Mouse (Mus musculus) spleen, adult 18-20 months (tissue): ENCODE data around the gene Itsn2.
"Not testable (repeated sequence)": the region's sequence is repeated elsewhere in the genome, so short reads cannot be mapped to it uniquely, and the experiment has no call there.

ENCODE experiments used
- DNase-seq, 2 experiments: peaks; one replicate each; pipeline ENCODE4 v3.0.0; 2022; ENCODE audit warnings: mixed read lengths in 2 of 2

The Itsn2 gene

DNA sequence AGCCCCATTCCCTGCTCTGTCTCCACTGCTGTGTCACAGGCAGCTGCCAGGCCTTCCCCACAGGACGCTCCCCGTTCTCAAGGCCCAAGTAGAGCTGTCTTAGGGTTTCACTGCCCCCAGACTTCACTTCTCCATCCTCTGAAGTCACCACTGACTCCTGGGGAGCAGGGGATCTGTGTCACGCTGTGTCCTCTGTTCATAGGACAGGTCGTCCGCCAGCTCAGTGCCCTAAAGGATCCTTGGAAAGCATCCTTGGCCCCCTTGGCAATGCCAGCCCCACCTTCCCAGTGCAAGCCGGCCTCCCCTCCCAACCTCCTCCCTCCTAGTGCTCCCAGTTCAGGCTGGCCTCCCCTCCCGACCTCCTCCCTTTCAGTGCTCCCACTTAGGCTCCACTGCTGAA lies 117.5 kb downstream of the Itsn2 start:
- no peak for DNase-seq

DNA sequence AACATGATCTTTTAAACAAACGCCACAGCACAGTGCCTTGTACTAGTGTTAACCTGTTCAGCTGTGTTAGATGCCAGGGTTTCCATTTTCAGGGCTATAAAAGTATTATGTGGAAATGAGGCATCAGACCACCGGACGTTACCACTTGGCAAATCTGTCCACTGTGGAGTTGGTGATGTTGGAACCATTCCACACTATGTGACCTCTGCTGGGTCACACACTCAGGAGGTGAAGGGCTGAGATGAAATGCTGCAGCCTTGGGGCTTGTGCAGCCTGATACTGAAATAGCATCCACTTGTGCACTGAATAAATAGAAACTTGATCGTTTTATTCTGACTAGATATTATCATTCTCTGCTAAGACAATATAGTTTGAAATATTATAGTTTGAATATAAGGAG lies 120.9 kb downstream of the Itsn2 start:
- DNase-seq: no peak

DNA sequence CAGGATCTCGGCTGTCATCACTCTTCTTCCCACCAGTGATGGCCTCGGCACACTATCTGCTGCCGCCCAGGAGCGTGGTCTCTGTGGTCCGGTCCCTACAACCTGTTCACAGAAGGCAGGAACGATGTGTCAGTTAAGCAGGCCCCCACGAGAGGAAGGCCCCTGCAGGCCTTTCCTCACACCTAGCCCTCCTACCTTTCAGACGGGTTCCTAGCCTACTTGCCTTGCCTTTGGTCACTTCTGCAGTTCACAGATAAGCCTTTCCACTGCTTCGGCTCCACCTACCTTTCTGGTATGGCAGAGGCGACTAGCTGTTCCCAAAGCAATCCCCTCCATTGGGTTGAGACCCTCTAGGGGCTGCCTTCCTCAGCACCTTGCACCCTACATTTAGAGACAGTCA lies 123.2 kb downstream of the Itsn2 start:
- no peak for DNase-seq

DNA sequence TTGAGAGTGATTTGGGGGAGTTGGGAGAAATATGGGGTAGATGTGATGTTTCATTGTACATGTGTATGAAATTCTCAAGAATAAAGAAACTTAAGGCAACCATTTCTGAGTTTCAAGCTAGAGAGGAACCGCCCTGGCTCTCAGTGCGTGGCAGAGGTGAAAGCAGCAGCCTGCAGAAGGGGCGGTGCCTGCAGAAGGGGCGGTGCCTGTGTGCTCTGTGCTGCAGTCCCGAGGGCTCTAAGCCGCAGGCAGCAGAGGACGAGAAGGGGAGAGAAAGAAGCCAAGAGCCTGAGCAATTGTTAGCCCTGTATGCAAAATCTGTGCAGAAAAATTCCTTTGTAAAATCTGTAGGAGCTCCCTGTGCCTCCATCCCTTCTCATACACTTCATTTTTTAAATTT lies 125.0 kb downstream of the Itsn2 start:
- DNase-seq: peak in 1 of 2 experiments; percentile 38

DNA sequence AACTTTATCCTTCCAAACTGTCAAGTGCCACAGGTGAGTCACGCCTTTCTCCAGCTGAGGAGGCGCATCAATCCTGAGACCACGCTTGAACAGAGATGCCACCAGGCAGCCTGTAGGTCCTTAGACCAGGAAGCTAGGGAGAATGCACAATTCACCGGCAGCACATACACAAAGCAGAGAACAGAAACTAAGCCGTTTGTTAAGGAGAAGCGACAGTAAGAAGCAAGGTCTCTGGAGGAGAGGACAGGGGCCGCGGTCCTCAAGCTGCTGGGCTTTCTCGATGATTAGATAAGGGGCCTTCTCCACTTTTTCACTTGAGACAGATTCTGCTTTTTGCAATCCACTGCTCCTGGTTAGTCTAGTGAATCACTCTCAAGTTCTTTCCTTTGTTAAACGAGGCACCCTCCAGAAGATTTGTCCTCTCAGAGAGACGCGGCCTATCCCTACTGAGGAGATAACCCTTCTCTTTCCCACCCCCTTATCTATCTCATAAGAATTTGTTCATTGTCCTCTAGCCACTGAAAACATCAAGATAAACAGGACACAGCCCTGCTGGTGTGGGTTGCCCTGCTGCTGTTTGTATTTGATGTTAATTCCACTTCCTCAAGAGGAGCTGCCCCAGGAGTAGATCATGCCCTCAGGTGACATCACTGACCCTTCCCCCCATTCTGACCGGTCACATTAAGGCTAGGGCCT lies 126.8 kb downstream of the Itsn2 start:
- DNase-seq: no peak

DNA sequence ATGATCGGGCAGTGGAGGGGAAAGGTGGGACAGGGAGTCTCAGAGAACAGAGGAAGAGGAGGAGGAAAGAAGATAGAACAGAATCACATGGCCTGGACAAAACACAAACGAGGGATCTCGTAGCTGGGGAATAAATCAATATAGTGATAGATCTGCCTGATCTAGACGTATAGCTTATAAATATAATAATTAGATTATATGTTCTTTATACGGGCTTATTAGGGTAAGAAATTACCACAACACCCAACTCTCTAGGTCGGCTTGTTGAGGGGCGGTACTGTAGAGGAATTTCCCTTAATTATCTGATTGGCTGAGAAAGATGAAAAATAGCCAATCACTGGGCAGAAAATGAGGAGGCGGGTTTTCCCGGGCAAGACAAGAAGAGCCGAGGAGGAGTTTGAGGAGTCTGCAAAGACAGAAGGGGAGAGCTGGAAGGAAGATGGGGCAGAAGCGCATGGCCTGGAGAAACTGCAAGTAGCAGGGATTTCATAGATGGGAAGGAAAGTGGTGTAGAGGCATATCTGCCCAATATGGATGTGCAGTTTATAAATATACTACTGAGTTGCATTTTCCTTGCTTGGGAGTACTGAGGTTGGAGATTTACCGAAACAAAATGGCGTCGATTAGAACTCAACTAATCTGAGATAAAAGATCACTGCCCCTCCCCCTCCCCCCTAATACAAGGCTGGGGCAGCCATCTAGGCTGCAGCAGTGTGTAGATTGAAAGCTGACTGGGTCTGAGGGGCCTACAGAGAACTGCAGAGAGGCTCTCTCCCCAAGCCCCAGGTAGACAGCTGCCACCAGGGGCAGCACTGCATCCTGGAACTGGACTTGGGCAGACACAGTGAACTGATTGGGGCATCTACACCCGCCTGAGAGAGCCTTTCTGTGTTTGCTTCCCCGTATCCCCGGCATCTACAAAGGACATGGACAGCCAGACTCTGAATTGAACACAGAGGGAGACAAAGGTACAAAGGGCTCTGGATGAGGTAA lies 127.6 kb downstream of the Itsn2 start:
- no peak for DNase-seq

DNA sequence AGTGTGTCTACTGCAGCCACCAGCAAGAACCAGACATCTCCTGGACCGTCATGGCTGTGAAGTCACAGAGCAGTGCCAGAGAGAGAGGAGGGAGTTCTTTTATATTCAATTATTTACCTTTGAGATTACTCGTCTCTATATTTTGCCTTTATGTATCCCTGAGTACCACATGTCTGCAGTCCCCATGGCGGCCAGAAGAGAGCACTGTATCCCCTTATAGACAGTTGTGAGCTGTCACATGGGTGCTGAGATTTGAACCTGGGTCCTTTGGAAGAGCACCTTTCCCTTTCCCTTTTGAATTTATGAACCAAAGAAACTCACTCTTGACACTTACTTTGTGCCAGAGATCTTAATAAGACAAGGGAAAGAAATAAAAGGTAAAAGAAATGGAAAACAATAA lies 136.7 kb downstream of the Itsn2 start:
- no peak for DNase-seq

DNA sequence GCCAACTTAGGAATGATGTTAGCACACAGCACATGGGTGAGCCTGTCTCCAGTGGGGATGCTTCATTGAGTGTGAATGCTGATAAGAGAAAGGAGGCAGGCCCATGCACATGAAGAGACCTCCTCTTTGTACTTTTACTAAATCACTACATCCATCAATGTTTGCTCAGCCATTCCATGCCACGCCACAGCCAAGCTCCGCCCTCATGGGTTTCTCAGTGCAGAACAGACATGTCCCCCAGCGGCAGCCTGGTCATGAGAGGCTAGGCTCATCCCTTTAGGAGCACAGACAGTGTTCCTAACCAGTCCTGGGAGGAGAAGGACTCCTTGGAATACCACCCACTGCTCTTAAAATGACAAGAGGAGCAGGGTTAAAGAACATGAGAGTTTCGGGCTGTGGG lies 139.2 kb downstream of the Itsn2 start:
- DNase-seq: no peak

DNA sequence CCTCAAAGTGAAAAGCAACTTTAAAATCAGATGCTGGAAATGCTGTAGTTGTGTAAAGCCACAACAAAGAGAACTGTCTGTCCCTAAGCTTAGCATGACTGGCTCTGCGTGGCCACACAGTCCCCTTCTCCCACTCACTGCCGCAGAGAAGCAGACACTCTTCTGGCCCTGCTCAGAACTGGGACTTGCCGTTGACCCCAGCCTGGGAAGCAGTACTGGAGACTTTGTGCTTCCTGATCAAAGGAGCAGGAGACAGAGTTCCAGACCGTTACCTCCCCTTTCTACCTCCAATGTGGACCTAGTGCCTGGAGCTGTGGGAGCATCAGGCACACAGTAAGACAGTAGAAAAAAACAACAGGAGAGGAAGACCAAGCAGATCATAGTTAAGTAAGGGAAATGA lies 139.9 kb downstream of the Itsn2 start:
- no peak for DNase-seq

DNA sequence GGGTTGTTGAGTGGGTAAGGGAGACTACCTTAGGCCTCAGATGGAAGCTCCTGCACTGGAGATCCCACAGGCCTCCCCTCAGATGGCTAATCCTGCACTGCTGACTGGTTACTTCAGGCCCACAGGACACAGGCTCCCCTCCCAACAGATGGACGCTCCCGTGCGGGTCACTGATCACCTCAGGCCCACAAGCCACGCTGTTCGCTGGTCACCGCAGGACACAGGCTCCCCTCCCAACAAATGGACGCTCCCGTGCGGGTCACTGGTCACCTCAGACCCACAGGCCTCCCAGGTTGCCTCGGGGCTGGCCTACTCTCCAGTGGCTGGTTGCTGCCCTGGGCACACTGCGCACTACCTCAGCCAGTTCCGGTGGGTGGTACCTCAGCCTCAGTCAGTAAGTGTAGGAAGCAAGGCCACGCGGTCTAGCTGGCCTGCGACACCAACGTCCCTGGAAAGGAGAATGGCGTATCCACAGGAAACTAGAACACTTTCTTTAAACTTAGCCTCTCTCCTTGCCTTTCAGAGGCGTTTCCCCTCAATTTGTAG lies 145.7 kb downstream of the Itsn2 start, which contains the start of gene Fam228a:
Fam228a (minus strand) TSS at position 400 of the 546 bp plus-strand sequence.
- DNase-seq: no peak

DNA sequence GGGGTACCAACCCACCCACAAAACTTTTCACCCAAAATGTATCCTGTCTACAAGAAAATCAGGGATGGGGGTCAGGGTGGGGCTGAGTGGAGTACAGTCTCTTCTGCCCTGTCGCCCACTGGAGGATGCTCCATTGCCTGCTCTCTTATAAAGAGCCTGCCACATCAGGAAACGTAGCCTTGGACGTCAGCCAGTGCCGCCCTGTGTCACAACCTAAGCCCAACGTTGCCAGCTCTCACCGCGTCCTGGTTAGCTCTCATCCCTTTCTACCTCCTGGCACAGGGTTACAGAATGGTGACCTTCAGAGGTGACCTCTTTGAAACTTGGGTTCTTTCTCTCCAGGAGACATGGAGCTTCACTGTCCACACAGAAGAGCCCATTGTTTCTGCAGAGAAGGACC lies 148.4 kb downstream of the Itsn2 start:
- DNase-seq: no peak

DNA sequence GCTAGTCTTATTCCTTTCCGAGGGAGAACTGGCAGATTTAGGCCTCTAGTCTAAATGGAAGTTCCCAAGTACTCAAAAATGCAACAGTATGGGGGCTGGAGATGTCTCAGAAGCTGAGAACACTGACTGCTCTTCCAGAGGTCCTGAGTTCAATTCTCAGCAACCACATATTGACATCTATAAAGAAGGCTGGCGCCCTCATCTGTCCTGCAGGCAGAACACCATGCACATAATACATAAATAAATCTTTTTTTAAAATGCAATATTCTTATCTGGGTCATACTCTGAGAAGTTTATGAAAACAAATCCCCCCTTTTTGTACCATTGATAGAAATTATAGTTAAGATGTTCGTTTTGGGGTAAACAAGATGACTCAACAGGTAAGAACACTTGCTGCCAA lies 149.7 kb downstream of the Itsn2 start:
- no peak for DNase-seq

DNA sequence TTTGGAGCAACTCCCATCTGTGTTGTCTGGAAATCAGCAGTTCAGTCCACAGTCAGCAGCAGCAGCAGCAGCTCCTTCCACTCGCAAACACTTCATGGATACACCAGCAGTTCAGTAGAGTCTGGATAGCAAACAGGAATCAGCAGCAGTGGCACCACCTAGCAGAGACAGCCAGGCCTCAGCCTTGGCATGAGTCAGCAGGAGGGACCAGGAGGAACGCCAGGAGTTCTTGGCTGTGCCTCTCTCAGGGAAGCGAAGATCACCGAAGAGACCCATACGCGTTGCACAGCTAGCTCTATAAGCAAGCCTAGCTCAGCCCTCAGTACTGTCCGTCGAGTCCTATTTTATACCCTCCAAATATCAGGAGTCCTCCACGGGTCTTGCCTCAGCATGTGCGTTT lies 152.0 kb downstream of the Itsn2 start:
- no peak for DNase-seq

DNA sequence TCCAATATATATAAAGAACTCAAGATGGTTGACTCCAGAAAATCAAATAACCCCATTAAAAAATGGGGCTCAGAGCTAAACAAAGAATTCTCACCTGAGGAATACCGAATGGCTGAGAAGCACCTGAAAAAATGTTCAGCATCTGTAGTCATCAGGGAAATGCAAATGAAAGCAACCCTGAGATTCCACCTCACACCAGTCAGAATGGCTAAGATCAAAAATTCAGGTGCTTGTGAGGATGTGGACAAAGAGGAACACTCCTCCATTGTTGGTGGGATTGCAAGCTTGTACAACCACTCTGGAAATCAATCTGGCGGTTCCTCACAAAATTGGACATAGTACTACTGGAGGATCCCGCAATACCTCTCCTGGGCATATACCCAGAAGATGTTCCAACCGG lies 162.0 kb downstream of the Itsn2 start:
- DNase-seq: not testable (repeated sequence)

DNA sequence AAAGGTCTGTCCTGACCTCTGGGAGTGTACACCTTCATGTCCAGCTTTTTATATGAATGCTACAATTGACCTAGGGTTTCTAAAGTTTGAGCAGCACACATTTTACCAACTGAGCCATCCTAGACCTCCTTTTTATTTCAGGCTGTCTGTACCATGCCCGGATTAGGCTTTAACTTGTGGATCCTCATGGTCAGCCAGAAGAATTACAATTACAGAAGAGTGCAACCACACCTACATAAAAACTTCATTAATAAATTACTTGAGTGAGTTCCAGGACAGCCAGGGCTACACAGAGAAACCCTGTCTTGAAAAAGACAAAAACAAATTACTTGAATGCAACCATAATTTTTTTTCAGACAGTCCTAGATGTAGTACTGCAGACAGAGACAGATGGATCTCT lies 164.6 kb downstream of the Itsn2 start:
- DNase-seq: no peak
